Mouse (Mus musculus) midbrain, embryonic 14.5 days (tissue): ENCODE measurements at regions not wholly inside any gene's neighbourhood (a gene's known extent, or its start where the extent isn't known, plus 50 kb on each side); places are given as distances from the start of the nearest gene placed in this dataset.

Experiments used
- ATAC-seq: fragments of 200-750 bp; cut with Nextera tagmentation; 2 replicates; pipeline ENCODE4 v1.8.0; 2017; ENCODE audit warnings: moderate number of reproducible peaks, moderate library complexity; ENCODE audit not compliant: low FRiP score, low TSS enrichment
- DNase-seq: peaks from one replicate; pipeline ENCODE4 v3.0.0-alpha.2; 2015
- H3K27ac ChIP-seq: fragments of 300-500 bp; sonication (generic); replicated peaks from 2 replicates; pipeline ENCODE4 v1.5.1; 2014; ENCODE audit warnings: mild to moderate bottlenecking, low read depth, low read length, moderate library complexity
- H3K27me3 ChIP-seq: fragments of 300-500 bp; sonication (generic); 2 replicates; pipeline ENCODE4 v1.6.1; 2014; ENCODE audit warnings: low read length, control low read depth, mixed read lengths; ENCODE audit not compliant: control insufficient read depth, insufficient read depth
- H3K36me3 ChIP-seq: fragments of 300-500 bp; sonication (generic); 2 replicates; pipeline ENCODE4 v1.6.1; 2014; ENCODE audit warnings: low read length, control low read depth; ENCODE audit not compliant: control insufficient read depth, insufficient read depth
- H3K4me1 ChIP-seq: fragments of 300-500 bp; sonication (generic); 2 replicates; pipeline ENCODE4 v1.6.1; 2014; ENCODE audit warnings: mild to moderate bottlenecking, antibody characterized with exemption, low read length, control low read depth; ENCODE audit not compliant: control insufficient read depth, insufficient read depth
- H3K4me2 ChIP-seq: fragments of 300-500 bp; sonication (generic); 2 replicates; pipeline ENCODE4 v1.6.1; 2014; ENCODE audit warnings: mild to moderate bottlenecking, low read length, moderate library complexity
- H3K4me3 ChIP-seq: fragments of 300-500 bp; sonication (generic); replicated peaks from 2 replicates; pipeline ENCODE4 v1.5.1; 2014; ENCODE audit warnings: low read depth, low read length
- H3K9ac ChIP-seq: fragments of 300-500 bp; sonication (generic); replicated peaks from 2 replicates; pipeline ENCODE4 v1.6.1; 2014; ENCODE audit warnings: mild to moderate bottlenecking, low read length, moderate library complexity
- H3K9me3 ChIP-seq: fragments of 300-500 bp; sonication (generic); 2 replicates; pipeline ENCODE4 v1.6.1; 2016; ENCODE audit warnings: low read length, control low read depth, mixed read lengths; ENCODE audit not compliant: control insufficient read depth
- WGBS: fragments of 180-500 bp; shearing (Covaris S2); extraction: QIAGEN DNeasy Blood & Tissue Kit; methylation state at CpG from one replicate; pipeline ENCODE4 v1.1.7; 2014; 5-methylcytosine and 5-hydroxymethylcytosine counted together

- H3K27ac ChIP-seq, result no peak overlapping the region
- H3K4me3 ChIP-seq, result no peak overlapping the region
- no peaks in the 10 kb centered on the region for H3K27me3 ChIP-seq
- H3K9me3 ChIP-seq, result no peaks in the 10 kb centered on the region
- H3K4me1 ChIP-seq, result 0 out of 2 replicates have a peak, but pooled peaks cover 4% of the 10 kb centered on the region
- DNase-seq, result no peak
- no peak overlapping the region for H3K4me2 ChIP-seq
- ATAC-seq, result no peak
- H3K36me3 ChIP-seq, result no peaks in the 10 kb centered on the region
- WGBS, result 81% methylated on average over 6 of the region's 6 CpGs
- H3K9ac ChIP-seq, result no peak overlapping the region
Observed at GRCm38 (mm10) chr8:10831277-10831676, 177.0 kb downstream of the Irs2 start.

DNA sequence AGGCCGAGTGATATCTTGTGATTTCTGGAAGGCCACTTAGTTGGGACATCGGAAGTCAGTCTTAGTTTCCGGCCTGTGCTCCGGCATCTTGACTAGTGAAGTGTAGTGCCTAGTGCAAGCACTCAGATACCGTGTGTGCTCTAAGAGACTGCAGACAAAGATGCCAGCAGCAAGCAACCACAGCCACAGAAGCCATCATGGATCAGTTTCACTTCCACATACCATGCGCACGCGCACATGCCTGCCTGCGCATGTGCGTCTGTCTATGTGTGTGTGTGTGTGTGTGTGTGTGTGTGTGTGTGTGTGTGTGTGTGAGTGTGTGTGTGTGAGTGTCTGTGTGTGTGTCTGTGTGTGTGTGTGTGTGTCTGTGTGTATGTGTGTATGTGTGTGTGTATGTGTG is 177.4 kb downstream of the Irs2 start:
- 95% methylated on average over 10 of the region's 10 CpGs for WGBS
- DNase-seq, result no peak
- Histone ChIP-seq H3K27me3 (no peaks in the 10 kb centered on the region), H3K4me2 (no peak overlapping the region), H3K36me3 (no peaks in the 10 kb centered on the region), H3K9me3 (no peaks in the 10 kb centered on the region), H3K9ac (no peak overlapping the region), H3K27ac (no peak overlapping the region), H3K4me3 (no peak overlapping the region), H3K4me1 (0 out of 2 replicates have a peak, but pooled peaks cover 4% of the 10 kb centered on the region)
- no peak for ATAC-seq

DNA sequence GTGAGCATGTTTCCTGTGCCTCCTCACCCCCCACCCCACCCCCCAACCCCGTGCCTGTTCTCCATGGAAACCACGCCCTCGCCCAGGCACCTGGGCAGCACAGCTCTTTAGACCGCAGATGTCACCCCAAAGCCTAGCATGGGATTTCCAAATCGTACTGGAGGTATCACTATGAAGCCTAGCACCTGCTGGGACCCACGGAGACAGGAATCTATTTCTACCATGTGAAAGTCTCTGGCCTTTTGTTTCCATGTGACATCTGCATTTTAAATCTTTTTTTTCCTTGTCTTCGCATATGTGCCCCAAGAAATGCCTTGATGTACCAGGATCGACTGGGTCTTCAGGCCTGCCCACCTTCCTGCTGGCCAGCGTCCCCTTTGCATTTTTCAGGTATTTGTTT is 179.7 kb downstream of the Irs2 start:
- Histone ChIP-seq H3K27ac (no peak overlapping the region), H3K4me2 (no peak overlapping the region), H3K4me3 (no peak overlapping the region), H3K9me3 (no peaks in the 10 kb centered on the region), H3K27me3 (no peaks in the 10 kb centered on the region), H3K36me3 (no peaks in the 10 kb centered on the region), H3K4me1 (0 out of 2 replicates have a peak, but pooled peaks cover 2% of the 10 kb centered on the region), H3K9ac (no peak overlapping the region)
- DNase-seq, result no peak
- 48% methylated on average over 9 of the region's 9 CpGs for WGBS
- no peak for ATAC-seq

DNA sequence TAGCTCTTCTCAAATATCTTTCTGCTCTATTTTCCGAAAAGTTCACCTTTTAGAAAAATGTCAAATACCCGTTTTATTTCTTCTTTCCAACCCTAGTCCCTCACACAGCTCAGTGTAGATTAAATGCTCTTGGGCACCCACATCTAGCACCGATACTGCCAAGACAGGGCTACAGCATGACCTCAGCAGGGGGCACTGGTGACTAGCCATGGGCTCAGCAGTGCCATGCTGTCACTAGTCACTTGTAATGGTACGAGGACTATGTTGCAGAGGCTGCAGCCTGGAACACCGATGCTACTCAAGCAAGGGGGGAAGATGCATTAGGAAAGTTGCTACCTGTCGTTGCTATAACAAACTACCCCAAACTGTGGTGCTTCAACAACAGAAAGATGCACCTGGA is 180.7 kb downstream of the Irs2 start:
- Histone ChIP-seq H3K9ac (no peak overlapping the region), H3K9me3 (no peaks in the 10 kb centered on the region), H3K27me3 (no peaks in the 10 kb centered on the region), H3K4me1 (no peaks in the 10 kb centered on the region), H3K36me3 (no peaks in the 10 kb centered on the region), H3K27ac (no peak overlapping the region), H3K4me3 (no peak overlapping the region), H3K4me2 (no peak overlapping the region)
- 91% methylated on average over 6 of the region's 6 CpGs for WGBS
- DNase-seq, result no peak
- no peak for ATAC-seq

DNA sequence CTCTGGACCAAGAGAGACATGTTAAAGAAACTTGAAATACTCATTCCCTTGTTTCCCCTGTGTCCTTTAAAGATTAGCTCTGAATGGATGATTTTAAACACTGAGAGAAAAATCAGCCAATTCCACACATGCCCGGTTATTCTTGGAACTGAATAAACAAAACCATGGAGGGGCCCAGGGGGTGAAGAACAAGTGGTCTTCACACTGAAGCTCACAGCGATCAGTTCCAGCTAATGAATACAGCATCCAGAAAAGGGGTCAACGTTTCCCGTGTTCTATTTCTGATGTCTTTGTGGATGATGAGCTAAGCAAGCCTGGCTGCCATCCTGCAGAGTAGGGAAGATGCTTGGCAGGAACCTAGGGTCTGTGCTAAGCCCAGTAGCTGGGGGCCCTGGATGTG is 182.3 kb downstream of the Irs2 start:
- 66% methylated on average over 4 of the region's 4 CpGs for WGBS
- H3K9me3 ChIP-seq, result no peaks in the 10 kb centered on the region
- DNase-seq (no peak), ATAC-seq (no peak)
- no peak overlapping the region for H3K4me2 ChIP-seq
- no peak overlapping the region for H3K4me3 ChIP-seq
- no peak overlapping the region for H3K27ac ChIP-seq
- no peaks in the 10 kb centered on the region for H3K27me3 ChIP-seq
- H3K9ac ChIP-seq, result no peak overlapping the region
- no peaks in the 10 kb centered on the region for H3K36me3 ChIP-seq
- no peaks in the 10 kb centered on the region for H3K4me1 ChIP-seq

GRCm38 (mm10) chr8:10825192-10825926 is 182.9 kb downstream of the Irs2 start:
- H3K4me3 ChIP-seq, result no peak overlapping the region
- DNase-seq (no peak), ATAC-seq (no peak)
- H3K9me3 ChIP-seq, result no peaks in the 10 kb centered on the region
- 78% methylated on average over 10 of the region's 10 CpGs for WGBS
- H3K9ac ChIP-seq, result no peak overlapping the region
- H3K36me3 ChIP-seq, result no peaks in the 10 kb centered on the region
- H3K4me1 ChIP-seq, result no peaks in the 10 kb centered on the region
- no peaks in the 10 kb centered on the region for H3K27me3 ChIP-seq
- no peak overlapping the region for H3K27ac ChIP-seq
- no peak overlapping the region for H3K4me2 ChIP-seq

DNA sequence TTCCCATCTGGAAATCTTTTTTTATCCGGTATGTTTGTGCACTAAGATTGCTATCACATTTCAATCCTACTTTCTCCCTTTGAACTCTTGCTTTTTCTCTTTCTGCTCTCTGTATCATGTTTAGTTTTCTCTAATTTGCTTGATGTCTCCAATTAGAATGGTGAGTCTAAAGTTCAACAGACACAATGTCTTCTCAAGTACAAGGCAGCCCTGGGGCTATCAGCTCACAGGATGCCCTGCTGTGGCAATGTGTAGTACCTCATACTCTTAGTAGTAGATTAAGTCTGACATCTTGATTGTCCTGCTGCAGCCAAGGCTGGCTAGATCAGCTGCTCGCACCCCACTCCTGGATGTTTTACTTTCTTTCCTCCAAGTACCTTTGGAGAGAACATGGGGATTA is 186.4 kb downstream of the Irs2 start:
- 75% methylated on average over 2 of the region's 2 CpGs for WGBS
- Histone ChIP-seq H3K36me3 (no peaks in the 10 kb centered on the region), H3K27ac (no peak overlapping the region), H3K4me3 (no peak overlapping the region), H3K9ac (no peak overlapping the region), H3K9me3 (no peaks in the 10 kb centered on the region), H3K27me3 (no peaks in the 10 kb centered on the region), H3K4me1 (no peaks in the 10 kb centered on the region), H3K4me2 (no peak overlapping the region)
- DNase-seq (no peak), ATAC-seq (no peak)

DNA sequence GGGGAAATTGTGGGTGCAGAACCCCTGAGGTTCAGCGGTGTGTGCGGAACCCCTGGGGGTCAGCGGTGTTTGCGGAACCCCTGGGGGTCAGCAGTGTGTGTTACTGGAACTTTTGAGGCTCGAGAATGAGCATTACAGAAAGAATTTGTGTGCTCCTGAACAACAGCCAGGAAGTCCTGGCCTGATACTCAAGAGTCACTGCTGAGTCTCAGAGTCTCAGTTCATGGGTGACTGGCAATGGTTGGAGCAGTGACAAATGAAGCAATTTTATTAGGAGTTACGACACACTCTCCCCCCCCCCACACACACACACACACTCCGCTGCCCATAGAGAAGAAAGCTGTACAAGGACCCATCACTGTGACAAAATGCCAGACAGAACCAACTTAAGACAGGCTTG is 193.8 kb downstream of the Irs2 start:
- Histone ChIP-seq H3K27me3 (no peaks in the 10 kb centered on the region), H3K36me3 (no peaks in the 10 kb centered on the region), H3K4me3 (no peak overlapping the region), H3K9ac (no peak overlapping the region), H3K4me2 (no peak overlapping the region), H3K27ac (no peak overlapping the region), H3K9me3 (no peaks in the 10 kb centered on the region), H3K4me1 (peaks cover 9% of the 10 kb centered on the region; the same call in 1 of the 2 replicates)
- 86% methylated on average over 7 of the region's 7 CpGs for WGBS
- DNase-seq (no peak), ATAC-seq (no peak)

GRCm38 (mm10) chr8:10812060-10812670 is 196.1 kb downstream of the Irs2 start:
- Histone ChIP-seq H3K9me3 (no peaks in the 10 kb centered on the region), H3K4me1 (peaks cover 9% of the 10 kb centered on the region; the same call in 1 of the 2 replicates), H3K9ac (no peak overlapping the region), H3K36me3 (no peaks in the 10 kb centered on the region), H3K27me3 (no peaks in the 10 kb centered on the region), H3K27ac (0 out of 2 replicates have a peak overlapping the region, but pooled peaks have one; percentile 6), H3K4me2 (no peak overlapping the region), H3K4me3 (no peak overlapping the region)
- ATAC-seq (no peak), DNase-seq (peak; percentile 65)
- WGBS, result 57% methylated on average over 10 of the region's 10 CpGs
